In the genomic region with DNA sequence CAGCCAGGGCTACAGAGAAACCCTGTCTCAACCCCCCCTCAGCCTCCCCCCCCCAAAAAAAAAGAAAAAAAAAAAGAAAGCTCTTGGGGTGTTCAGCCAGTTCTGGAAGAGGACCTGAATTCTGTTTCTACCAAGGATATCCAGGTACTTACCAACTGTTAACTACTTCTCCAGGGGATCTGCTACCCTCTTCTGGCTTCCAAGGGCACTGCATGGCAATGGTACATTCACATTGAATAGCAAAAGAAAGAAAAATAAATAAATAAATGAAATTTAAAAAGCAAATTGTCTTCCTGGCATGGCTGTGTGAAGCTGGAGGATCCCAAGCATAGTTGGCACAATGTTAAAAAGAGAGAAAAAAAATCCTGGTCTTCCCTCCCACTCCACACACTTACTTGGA, we compare ENCODE assay signal across 1 mouse cellular context.
TF ChIP-seq lines count a peak whose summit lies in the region.

No protein-coding gene starts in this region.

TF ChIP-seq in CH12.LX, 34 proteins besides CTCF, POLR2A, EP300 and RAD21 (continued from another document):
- TF ChIP-seq SMC3 (IDR thresholded peaks at IDR 0.05; ENCODE audit: low read depth, low read length) (peak; percentile 55), USF1 (IDR thresholded peaks at IDR 0.05; ENCODE audit: low read depth, low read length) (no peak)
